Mouse (Mus musculus): ENCODE measurements around the gene Prcd.

DNA sequence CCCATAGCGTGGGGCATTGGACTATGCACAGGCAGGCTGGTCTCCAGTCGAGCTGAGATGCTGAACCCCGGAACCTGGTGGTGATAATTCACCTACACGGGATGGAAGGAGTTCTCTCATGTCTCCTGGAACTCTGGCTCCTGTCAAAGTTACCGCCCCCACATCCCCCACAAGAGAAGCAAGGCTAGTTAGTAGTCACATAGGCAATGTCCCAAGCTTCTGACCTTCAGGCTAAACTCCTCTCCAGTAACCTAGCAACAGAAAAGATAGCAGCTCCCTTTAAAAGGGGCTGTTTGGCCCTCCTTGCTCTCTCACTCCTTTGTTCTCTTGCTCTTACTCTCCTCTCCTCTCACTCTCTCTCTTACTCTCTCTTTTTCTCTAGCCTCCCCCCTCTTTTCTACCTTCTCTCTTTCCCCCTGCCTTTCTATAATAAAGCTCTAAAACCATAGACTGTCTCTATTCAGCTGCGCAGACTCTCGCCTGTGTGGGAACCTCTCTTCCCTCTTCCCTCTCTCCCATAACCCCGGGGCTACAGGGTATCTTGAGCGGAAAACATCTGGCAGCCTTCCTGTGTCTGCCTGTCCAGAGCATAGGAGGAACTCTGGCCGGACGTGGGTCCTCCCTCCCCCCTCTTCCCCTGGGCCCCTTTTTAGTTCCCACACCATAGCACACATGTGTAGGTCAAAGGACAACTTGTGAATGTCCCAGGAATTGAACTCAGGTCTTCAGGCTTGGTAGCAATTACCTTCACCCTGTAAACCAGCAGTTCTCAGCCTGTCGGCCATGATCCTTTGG lies 23.0 kb upstream of the Prcd start:
- TF ChIP-seq CTCF (IDR thresholded peaks at IDR 0.05; ENCODE audit: borderline replicate concordance, insufficient read depth, low read length) (no peak), POLR2A (IDR thresholded peaks at IDR 0.05; ENCODE audit: low read depth, low read length) (no peak)

Data from embryonic fibroblast, embryonic 13.5 days (primary cell).